Mouse (Mus musculus): ENCODE results near the gene 4933427I04Rik.
A peak's percentile ranks its signal among the peaks of the same experiment; 100 is the strongest.

4933427I04Rik gene

GRCm38 (mm10) chr4:123859379-123859778, at the start of gene 4933427I04Rik:
TSS of gene 4933427I04Rik (plus strand) at chr4:123859679.
- DNase-seq: no peak

DNA sequence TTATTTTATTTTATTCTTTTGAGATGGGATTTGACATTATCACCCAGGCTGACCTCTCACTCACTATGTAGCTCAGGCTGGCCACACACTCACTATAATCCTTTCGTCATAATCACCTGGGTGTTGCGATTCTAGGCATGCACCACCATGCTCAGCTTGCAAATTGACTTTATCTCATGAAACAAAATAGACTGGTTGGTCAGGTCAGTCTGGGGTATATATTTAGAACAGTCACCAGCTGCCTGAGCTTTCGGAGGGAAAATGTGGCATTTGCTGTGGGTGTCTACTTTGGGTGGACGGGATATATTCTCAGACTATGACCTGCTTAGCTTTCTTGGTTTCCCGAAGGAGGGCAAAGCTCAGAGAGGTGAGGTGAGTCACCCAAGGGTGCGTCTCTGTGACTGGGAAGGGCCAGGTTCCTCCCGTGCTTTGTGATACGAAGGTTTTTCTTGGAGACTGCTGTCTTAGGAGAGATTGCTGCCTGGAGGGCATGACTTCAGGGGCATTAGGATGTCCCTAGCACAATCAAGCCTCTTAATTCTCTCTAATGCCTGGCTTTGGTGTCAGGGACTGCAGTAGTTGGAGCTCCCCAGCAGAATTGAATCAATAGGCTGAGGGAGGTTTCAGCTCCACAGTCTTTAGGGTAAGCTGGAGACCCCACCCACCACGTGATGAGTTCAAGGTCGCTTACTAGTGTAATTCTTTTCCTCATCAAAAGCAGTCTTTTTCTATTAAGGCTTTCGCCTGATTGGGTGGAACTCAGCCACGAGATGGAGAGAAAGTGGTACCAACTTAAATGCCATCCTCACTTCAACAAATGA, 48.8 kb upstream of the 4933427I04Rik start:
- no peak for DNase-seq

DNA sequence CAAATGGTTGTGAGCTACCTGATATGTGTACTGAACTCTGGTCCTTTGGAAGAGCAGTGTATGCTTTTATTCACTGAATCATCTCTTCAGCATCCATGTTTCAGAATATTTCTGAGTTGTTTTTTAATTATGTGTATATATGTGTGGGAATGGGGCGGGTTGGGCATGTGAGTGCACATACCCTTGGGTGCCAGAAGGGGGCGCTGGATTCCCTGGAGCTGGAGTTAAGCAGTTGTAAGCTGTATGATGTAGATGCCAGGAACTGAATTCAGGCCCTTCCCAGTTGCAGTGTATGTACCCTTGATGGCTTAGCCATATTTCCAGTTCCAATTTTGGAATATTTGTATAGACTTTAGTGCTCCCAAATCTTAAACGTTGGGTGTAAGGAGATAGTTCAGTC, 47.0 kb upstream of the 4933427I04Rik start:
- no peak for DNase-seq

- DNase-seq: no peak
These were observed 45.4 kb upstream of the 4933427I04Rik start for GRCm38 (mm10) chr4:123814030-123814501.

DNA sequence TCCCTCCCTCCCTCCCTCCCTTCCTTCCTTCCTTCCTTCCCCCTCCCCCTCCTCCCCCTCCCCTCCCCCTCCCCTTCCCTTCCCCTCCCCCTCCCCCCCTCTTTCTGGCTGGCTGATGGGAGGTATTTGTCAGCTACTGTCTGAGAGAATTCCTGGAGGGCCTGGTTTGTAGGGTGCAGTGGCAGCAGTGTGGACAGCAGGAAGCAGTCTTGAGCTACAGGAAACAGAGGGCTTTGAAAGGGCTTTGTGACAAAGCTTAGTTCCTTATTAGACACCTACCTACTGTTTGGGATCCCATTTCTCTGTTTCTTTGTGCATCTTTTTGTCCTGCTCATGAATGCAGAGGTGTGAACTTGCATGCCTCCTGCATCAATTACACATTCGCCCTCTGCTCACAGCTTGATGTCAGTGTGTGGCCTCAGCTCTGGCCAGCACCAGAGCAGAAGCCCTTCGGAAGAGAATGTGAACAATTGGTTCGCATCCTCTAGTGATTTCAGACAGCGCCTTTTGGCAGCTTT, 40.3 kb upstream of the 4933427I04Rik start:
- no peak for DNase-seq

- DNase-seq: no peak
These were observed 17.4 kb upstream of the 4933427I04Rik start for GRCm38 (mm10) chr4:123842126-123842525.

DNA sequence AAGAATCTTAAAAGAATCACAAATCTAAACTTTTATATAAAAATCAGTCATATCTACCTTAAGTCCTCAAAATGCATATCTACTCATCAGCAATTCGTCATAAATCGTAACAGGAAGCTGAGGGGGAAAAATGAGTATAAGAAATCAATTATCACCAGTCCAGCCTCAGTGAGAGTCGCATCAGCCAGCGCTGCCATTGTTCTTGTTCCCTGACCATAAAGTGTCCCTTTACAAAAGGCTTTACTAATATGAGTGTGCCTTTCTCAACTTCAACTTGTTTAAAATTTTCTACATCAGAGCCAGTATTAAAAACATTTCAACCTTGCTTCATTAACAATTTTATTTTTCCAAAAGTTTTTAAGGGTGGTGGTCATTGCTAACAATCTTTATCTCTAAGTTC, 2.6 kb upstream of the 4933427I04Rik start:
- no peak for DNase-seq

- DNase-seq: no peak
These were observed 1.4 kb upstream of the 4933427I04Rik start for GRCm38 (mm10) chr4:123858090-123858489.

DNA sequence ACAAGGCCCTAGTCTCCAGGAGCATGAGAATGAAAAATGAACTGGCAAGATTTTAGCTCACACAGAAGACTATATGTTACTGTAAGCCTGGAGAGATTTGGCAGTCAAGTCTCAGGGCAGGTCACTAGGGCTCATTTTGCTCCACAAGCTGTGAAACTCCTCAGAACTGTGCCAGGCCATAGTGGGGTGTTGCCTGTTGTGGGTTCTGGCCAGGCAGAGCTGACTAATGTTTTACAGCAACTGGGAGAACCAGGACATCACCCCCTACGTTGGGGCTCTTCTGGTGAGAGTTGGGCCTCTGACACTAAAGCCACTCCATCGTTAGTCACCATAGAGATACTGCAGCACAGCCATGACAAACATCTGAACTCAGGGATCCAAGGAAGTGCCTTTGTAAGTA, 324 bp downstream of the 4933427I04Rik start:
- DNase-seq: no peak

DNA sequence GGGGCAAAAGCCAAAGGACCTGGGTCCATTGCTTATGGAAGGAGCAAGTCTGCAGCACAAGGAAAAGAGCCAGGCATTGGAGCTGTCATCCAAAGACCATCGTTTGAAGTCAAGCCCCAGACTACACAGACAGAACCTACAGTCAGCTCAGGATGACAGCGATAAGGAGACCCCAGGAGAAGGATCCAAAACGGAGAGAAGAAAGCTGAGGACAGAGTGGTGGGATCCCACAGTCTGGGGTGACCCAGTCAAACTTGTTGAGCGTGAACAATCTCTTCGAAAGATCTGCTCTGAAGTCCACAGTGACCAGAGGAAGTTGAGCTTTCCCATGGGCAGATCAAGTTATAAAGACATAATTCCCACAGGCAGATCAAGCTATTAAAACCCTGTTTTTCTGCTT, 1.1 kb downstream of the 4933427I04Rik start:
- DNase-seq: no peak

DNA sequence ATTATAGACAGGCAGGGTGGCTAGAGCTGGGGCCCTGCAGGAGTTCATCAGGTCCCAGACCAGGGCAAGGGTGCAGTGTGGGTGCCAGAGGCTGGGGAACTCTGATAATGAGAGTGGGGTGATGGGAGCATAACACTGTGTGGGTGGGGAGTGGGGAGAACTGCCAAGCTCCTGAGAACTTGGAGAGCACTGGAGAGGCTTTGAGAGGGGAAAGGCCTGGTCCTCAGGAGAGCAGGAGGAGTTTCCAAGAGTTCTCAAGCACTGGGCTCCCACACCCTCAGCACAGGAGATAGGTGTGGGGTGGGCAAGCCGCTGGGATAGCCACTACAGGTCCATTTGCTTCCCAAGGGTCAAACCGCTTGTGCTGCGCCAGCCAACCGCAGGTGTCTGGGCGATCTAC, 34.2 kb downstream of the 4933427I04Rik start:
- no peak for DNase-seq

DNA sequence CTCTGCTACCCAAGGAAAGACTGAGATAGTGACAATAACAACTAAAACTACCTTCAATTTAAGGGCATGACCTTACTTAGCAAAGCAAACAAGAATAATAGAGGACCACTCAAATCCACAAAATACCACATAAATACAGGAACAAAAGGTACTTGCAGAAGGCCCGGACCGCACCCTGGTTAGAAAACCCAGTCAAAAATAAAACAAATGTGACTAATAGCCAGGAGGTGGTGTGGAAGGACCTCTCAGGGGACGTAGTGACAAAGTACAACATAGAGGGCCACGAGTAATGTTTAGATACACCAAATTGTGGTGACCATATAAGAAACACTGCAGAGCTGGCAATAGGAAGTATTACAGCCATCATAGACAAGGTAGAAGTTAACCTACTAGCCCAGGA, 34.8 kb downstream of the 4933427I04Rik start:
- no peak for DNase-seq

DNA sequence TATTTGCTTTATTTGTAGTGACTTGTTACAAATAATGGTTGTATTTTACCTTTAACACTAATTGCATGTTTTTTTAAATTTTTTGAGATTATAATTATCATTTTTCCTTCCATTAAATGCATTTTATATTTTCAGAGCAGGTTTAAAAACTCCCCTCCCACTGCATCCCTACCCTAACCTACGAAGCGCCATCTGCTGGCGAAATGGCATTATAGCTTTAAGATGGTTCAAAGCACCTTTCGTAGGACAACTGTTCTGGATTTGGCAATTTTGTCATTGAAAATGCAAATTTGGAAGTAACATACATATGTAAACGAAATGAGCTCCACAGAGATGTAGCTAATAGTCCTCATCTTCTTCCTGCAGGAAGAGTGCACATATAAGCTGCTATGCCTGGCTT, 39.2 kb downstream of the 4933427I04Rik start:
- peak; percentile 36 for DNase-seq

GRCm38 (mm10) chr4:123903432-123903831, 44.0 kb downstream of the 4933427I04Rik start:
- DNase-seq: no peak

DNA sequence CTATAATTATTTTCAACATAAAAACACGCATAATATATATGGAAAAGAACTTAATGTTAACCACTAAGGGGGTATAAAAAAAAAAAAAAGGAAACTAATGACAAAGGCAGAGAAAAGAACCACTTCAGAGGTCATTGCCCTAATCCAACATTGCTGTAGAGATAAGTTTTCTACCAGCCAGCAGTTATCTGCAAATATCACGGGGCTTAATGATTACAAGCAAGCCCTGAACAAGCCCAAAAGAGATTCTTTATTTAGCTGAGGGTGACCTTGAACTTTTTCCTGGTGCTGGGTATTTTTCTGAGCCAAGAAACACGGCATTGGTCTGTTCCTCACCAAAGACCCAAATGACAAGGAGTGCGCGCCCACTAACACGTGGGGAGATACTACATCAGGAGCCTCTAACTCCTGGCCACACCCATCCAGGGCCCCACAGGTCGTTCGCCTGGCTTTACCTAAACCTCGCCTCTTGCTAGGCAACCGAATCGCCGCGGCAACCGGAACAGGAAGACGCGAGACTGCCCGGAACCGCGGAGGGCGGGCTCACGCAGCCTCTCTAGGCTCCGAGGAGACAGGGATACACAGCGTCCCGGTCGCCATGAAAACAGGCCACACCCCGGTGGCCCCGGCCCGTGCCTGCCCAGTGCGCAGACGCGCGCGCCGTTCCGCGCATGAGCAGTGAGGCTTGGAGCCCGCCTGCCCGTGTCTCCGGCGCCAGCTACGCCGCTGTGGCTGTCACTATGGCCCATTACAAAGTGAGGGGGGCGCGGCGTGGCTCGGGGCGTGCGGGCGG, 45.0 kb downstream of the 4933427I04Rik start, which contains the start of gene Mycbp:
Gene Mycbp (plus strand): TSS at position 500 of the 793 bp plus-strand sequence.
- peak; percentile 99 for DNase-seq

DNA sequence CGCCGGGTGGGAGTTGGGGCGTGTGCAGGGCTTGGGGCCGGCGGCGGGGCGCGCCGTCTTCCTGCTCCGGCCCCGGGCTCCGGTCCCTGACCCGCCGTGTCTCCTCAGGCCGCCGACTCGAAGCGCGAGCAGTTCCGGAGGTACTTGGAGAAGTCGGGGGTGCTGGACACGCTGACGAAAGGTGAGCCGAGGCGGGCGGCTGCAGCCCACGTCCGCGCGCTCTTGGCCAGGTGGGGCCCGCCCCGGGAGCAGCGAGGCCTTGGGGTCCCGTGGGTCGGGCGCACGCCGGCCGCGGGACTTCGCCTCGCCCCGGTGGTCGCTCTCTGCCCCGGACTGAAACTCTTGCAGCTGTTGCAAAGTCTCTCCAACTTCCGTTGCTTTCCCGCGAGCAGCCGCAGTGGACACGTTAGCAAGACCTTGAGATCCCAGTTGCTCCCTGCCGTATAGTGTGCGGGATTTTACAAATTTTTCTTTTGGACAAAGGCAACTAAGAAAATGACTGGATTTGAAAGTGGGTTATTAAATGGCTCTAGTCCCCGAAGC, 45.7 kb downstream of the 4933427I04Rik start:
- DNase-seq: no peak

GRCm38 (mm10) chr4:123911503-123911902, 52.0 kb downstream of the 4933427I04Rik start:
- DNase-seq: no peak

GRCm38 (mm10) chr4:123912431-123912830, 53.0 kb downstream of the 4933427I04Rik start:
- no peak for DNase-seq
